Mouse (Mus musculus): ENCODE data around the gene Coro2a.

- no peak for TF ChIP-seq CTCF (IDR thresholded peaks at IDR 0.05; ENCODE audit: extremely low read depth, insufficient read length, insufficient replicate concordance, low read depth, low read length)
- TF ChIP-seq POLR2A (IDR thresholded peaks at IDR 0.05; ENCODE audit: low read depth, low read length), result no peak
Measured at GRCm38 (mm10) chr4:46634881-46635280, 32.9 kb upstream of the Coro2a start.

All from small intestine, adult 2 months (tissue).